Mouse (Mus musculus) hindbrain, embryonic 11.5 days (tissue): ENCODE data around the gene Olfr552. TPM values are rescaled to one million over a fixed set of nuclear protein-coding genes. Genes with fewer than 3 reads are reported as not detected.
"Not testable (repeated sequence)": the region's sequence is repeated elsewhere in the genome, so short reads cannot be mapped to it uniquely, and the experiment has no call there.

ENCODE experiments used
- ATAC-seq: fragments of 200-750 bp; cut with Nextera tagmentation; 2 replicates; pipeline ENCODE4 v1.8.0; 2017; ENCODE audit warnings: mild to moderate bottlenecking, moderate TSS enrichment, moderate library complexity; ENCODE audit not compliant: low FRiP score
- DNase-seq: peaks from one replicate; pipeline ENCODE4 v3.0.0-alpha.2; 2015; ENCODE audit warnings: low spot score
- H3K27ac ChIP-seq: fragments of 300-500 bp; sonication (generic); 2 replicates; pipeline ENCODE4 v1.5.1; 2014; ENCODE audit warnings: mild to moderate bottlenecking, low read depth, low read length
- H3K27me3 ChIP-seq: fragments of 300-500 bp; sonication (generic); 2 replicates; pipeline ENCODE4 v1.6.1; 2014; ENCODE audit warnings: mild to moderate bottlenecking, low read length, moderate library complexity, mixed read lengths; ENCODE audit not compliant: control insufficient read depth, insufficient read depth
- H3K36me3 ChIP-seq: fragments of 300-500 bp; sonication (generic); 2 replicates; pipeline ENCODE4 v1.6.1; 2014; ENCODE audit warnings: mild to moderate bottlenecking, low read length, moderate library complexity, mixed read lengths; ENCODE audit not compliant: control insufficient read depth, insufficient read depth
- H3K4me1 ChIP-seq: fragments of 300-500 bp; sonication (generic); replicated peaks from 2 replicates; pipeline ENCODE4 v1.6.1; 2014; ENCODE audit warnings: low read length, mixed read lengths; ENCODE audit not compliant: control insufficient read depth, insufficient read depth
- H3K4me2 ChIP-seq: fragments of 300-500 bp; sonication (generic); replicated peaks from 2 replicates; pipeline ENCODE4 v1.6.1; 2014; ENCODE audit warnings: mild to moderate bottlenecking, low read depth, low read length
- H3K4me3 ChIP-seq: fragments of 300-500 bp; sonication (generic); 2 replicates; pipeline ENCODE4 v1.5.1; 2014; ENCODE audit warnings: low read depth, low read length
- H3K9ac ChIP-seq: fragments of 300-500 bp; sonication (generic); 2 replicates; pipeline ENCODE4 v1.6.1; 2014; ENCODE audit warnings: low read depth, low read length
- H3K9me3 ChIP-seq: fragments of 300-500 bp; sonication (generic); 2 replicates; pipeline ENCODE4 v1.6.1; 2016; ENCODE audit warnings: low read length; ENCODE audit not compliant: control insufficient read depth
- WGBS: fragments of 180-500 bp; shearing (Covaris S2); extraction: QIAGEN DNeasy Blood & Tissue Kit; methylation state at CpG from one replicate; pipeline ENCODE4 v1.1.7; 2014; 5-methylcytosine and 5-hydroxymethylcytosine counted together
- polyA plus RNA-seq: library from polyadenylated mRNA; unstranded; fragments of >200 nt; fragmentation: Nextera tagmentation; extraction: Ambion mirVana; gene quantifications from 2 replicates; pipeline ENCODE4 v1.2.1, GENCODE M21; 2014

Gene Olfr552
- polyA plus RNA-seq, 1 experiment from 2014 or later: not detected

DNA sequence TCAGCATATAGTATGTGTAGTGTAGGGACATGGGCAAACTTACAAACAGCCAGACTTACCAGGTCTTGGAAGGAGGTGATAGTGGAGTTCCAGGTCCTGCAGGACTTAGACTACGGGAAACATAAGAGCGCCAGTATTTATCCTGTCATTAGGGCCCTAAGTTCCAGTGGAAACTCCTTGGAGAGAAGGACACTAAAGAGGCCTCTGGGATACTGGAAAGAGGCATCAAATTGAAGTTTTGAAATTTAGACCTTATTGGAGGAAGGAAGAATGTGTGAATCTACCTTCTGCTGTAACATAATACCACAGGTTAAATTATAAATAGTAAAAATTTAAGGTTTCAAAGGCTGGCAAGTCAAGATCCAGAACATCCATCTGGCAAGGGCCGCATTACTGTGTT, 5.8 kb upstream of the Olfr552 start, which contains the start of gene Olfr551:
Olfr551 (minus strand) TSS at position 101 of the 400 bp plus-strand sequence.
- Histone ChIP-seq H3K4me2 (no peak within 1 kb of the TSS), H3K4me1 (no peaks in the 10 kb centered on the region), H3K4me3 (no peak within 1 kb of the TSS), H3K9me3 (no peaks in the 10 kb centered on the region), H3K27me3 (no peaks in the 10 kb centered on the region), H3K9ac (no peak within 1 kb of the TSS), H3K27ac (no peak within 1 kb of the TSS), H3K36me3 (no peaks in the 10 kb centered on the region)
- no peak for ATAC-seq
- WGBS: 94% methylated on average over 3 of the region's 3 CpGs
- no peak for DNase-seq

DNA sequence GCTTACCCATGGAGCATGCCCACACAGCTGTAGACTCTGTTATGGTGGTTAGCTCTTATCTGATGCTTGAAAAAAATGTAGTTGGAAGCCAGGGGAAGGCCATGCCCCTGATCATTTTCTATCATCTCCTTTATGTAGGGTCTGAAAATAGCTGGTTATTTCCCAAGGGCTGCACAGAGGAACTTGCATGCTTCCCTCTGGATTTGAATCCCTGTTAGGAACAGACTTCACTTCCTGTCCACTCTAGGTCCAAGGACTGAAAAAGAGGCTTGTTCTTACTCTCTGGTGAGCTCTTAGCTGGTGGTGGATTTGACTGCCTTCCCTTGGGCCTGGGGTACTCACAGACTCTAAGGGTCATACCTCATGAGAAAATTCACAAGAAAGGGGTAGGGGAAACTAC, 20.5 kb downstream of the Olfr552 start, which contains the start of gene Olfr553:
Olfr553 (minus strand) TSS at position 101 of the 400 bp plus-strand sequence.
- no peak for ATAC-seq
- H3K4me3 ChIP-seq: no peak within 1 kb of the TSS

DNA sequence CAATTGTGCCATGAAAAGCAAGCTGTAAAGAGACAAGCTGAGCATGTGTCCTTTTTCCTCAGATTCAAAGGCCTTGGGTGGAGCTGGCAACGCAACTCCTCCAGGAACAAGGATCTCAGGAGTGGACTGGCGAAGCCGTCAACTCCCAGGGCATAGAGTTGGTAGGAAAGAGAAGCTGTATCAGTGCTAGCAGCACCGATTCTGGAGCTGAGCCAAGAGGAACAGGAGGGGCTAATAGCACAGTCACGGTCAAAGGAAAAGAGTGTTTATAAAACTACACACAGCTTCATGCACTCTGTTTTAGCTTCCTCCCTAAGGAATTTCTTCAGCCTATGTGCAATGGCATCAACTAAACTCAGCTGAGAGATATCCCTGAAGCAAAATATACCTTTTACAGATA, 22.0 kb downstream of the Olfr552 start:
- no peaks in the 10 kb centered on the region for H3K36me3 ChIP-seq
- H3K9ac ChIP-seq: no peak overlapping the region
- H3K4me2 ChIP-seq: no peak overlapping the region
- DNase-seq (peak; percentile 6), ATAC-seq (no peak)
- 73% methylated on average over 5 of the region's 5 CpGs for WGBS
- H3K27ac ChIP-seq: no peak overlapping the region
- no peaks in the 10 kb centered on the region for H3K9me3 ChIP-seq
- H3K4me3 ChIP-seq: no peak overlapping the region
- no peaks in the 10 kb centered on the region for H3K27me3 ChIP-seq
- H3K4me1 ChIP-seq: no peaks in the 10 kb centered on the region

More for the DNA sequence above, 20.5 kb downstream of the Olfr552 start, which contains the start of gene Olfr553:
- Histone ChIP-seq H3K27ac (no peak within 1 kb of the TSS), H3K4me2 (no peak within 1 kb of the TSS), H3K9ac (no peak within 1 kb of the TSS), H3K4me1 (no peaks in the 10 kb centered on the region), H3K27me3 (no peaks in the 10 kb centered on the region), H3K36me3 (no peaks in the 10 kb centered on the region), H3K9me3 (no peaks in the 10 kb centered on the region)
- no peak for DNase-seq

DNA sequence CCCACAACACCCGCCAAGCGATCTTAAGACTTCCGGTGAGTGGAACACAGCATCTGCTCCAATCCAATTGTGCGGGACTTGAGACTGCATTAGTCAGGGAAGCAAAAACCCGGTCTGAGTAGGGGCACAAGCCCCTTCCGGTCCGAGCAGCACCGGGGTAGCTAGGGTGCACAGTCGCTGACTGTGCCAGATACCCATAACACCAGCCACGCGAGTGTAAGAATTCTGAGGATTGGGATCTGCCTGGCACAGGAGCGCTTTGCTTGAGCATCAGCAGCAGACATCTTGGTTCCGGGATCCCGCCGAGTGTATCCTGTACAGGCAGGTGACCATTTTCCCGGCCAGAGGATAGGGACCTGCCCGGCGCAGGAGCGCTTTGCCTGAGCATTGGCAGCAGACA, 22.8 kb downstream of the Olfr552 start:
- not testable (repeated sequence) for ATAC-seq, H3K27me3 ChIP-seq, H3K4me3 ChIP-seq, H3K9ac ChIP-seq, H3K4me2 ChIP-seq, DNase-seq, H3K27ac ChIP-seq, H3K36me3 ChIP-seq, H3K4me1 ChIP-seq, H3K9me3 ChIP-seq
- 84% methylated on average over 13 of the region's 19 CpGs for WGBS

DNA sequence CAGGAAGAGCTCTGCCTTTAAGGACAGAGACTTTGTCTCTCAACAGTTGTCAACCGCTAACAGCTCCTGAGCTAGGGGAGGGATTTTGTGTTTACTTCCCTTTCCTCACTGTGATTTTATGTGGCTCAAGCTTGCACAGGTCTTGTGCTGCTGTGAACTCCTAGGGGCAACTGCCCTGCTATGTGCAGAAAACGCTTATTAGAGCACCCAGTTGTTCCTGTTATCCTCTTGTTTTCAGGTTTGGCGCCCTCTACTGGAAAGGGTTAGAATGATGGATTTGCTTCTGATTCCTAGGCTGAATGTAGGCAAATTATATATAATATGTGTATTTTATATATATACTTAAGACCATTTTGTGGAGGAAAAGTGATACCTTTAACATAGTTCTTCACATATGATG, 39.1 kb downstream of the Olfr552 start:
- Histone ChIP-seq H3K27ac (no peak overlapping the region), H3K9ac (no peak overlapping the region), H3K4me1 (no peaks in the 10 kb centered on the region), H3K9me3 (no peaks in the 10 kb centered on the region), H3K36me3 (no peaks in the 10 kb centered on the region), H3K27me3 (no peaks in the 10 kb centered on the region), H3K4me2 (no peak overlapping the region), H3K4me3 (no peak overlapping the region)
- WGBS: 27% methylated on average over 3 of the region's 3 CpGs
- ATAC-seq: no peak
- peak; percentile 39 for DNase-seq

DNA sequence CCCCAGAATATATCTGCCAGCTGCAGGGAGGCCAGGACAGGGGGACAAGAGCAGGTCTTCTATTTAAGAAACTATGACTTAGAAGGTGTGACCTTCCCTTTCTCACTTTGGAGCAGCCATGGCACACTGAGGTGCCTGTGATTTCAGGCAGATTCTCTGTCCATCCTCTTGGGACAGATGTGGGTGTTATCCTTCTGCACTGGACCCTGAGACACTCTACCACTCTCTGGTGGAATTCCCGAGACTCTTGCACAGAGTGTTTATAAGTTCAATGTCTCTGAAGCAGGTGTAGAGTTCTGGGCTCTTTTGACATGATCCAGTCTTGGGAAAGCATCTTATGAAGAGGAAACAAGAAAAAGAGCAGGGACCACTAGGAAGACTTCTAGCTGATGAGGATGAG, 40.6 kb downstream of the Olfr552 start, which contains the start of gene Olfr554:
Olfr554 (plus strand) TSS at position 301 of the 400 bp plus-strand sequence.
- H3K27ac ChIP-seq: no peak within 1 kb of the TSS
- no peaks in the 10 kb centered on the region for H3K36me3 ChIP-seq
- H3K9ac ChIP-seq: no peak within 1 kb of the TSS
- WGBS: 78% methylated on average over 1 of the region's 1 CpGs
- no peaks in the 10 kb centered on the region for H3K4me1 ChIP-seq
- H3K4me2 ChIP-seq: no peak within 1 kb of the TSS
- DNase-seq (no peak), ATAC-seq (no peak)
- H3K27me3 ChIP-seq: no peaks in the 10 kb centered on the region
- H3K9me3 ChIP-seq: no peaks in the 10 kb centered on the region
- no peak within 1 kb of the TSS for H3K4me3 ChIP-seq

DNA sequence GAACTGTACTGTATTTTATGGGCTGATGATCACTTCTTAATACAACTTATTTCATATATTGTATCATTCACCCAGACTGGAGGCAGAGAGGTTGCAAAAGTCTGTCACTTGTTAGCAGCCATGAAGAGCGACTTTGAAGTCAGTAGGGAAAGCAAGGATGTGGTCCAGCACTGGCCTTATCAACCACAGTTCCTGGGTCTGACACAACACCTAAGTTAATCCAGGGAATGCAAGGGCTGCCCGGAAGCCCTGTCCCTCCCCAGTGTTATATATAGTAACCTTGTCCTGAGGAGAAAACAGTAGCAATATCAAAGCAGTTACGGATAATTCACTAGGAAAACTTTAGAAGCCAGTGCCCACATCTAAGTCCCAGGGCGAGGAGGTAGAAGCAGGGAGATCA, 47.4 kb downstream of the Olfr552 start:
- DNase-seq, H3K36me3 ChIP-seq, H3K27me3 ChIP-seq, H3K27ac ChIP-seq, H3K4me1 ChIP-seq, H3K4me3 ChIP-seq, H3K4me2 ChIP-seq, H3K9ac ChIP-seq, H3K9me3 ChIP-seq, ATAC-seq: not testable (repeated sequence)
- WGBS: 98% methylated on average over 3 of the region's 4 CpGs

Other genes starting within 250 kb of the Olfr552 start
- 189 and 213 TPM in 2 replicates for gene Rrm1, start 156.1 kb upstream of the Olfr552 start, polyA plus RNA-seq
- gene Olfr543, start 116.1 kb upstream of the Olfr552 start, polyA plus RNA-seq: 0.31 and 1.1 TPM in 2 replicates
- 0.08 and 0.23 TPM in 2 replicates for gene Olfr544, start 109.5 kb upstream of the Olfr552 start, polyA plus RNA-seq
- not detected in 2 replicates for gene Olfr545, start 98.2 kb upstream of the Olfr552 start, polyA plus RNA-seq
- not detected in 2 replicates for gene Olfr547, start 63.0 kb upstream of the Olfr552 start, polyA plus RNA-seq
- gene Olfr548-ps1, start 56.9 kb upstream of the Olfr552 start, polyA plus RNA-seq: not detected in 2 replicates
- gene Olfr549, start 47.9 kb upstream of the Olfr552 start, polyA plus RNA-seq: not detected in 2 replicates
- 0.32 and 1.1 TPM in 2 replicates for gene Trim21, start 32.3 kb upstream of the Olfr552 start, polyA plus RNA-seq
- not detected in 2 replicates for gene Olfr550, start 26.3 kb upstream of the Olfr552 start, polyA plus RNA-seq
- gene Olfr551, start 5.9 kb upstream of the Olfr552 start, polyA plus RNA-seq: not detected in 2 replicates
- not detected in 2 replicates for gene Olfr553, start 20.4 kb downstream of the Olfr552 start, polyA plus RNA-seq
- gene Olfr554, start 40.7 kb downstream of the Olfr552 start, polyA plus RNA-seq: not detected in 2 replicates
- gene Olfr555, start 61.1 kb downstream of the Olfr552 start, polyA plus RNA-seq: not detected in 2 replicates
- gene Olfr556, start 67.1 kb downstream of the Olfr552 start, polyA plus RNA-seq: not detected in 2 replicates
- gene Trim68, start 89.6 kb downstream of the Olfr552 start, polyA plus RNA-seq: 9.3 and 9.5 TPM in 2 replicates
- not detected in 2 replicates for gene Olfr557, start 98.1 kb downstream of the Olfr552 start, polyA plus RNA-seq
- gene Olfr558, start 104.4 kb downstream of the Olfr552 start, polyA plus RNA-seq: 0.15 TPM in 1 of 2 replicates, not detected in the other
- gene Olfr33, start 121.3 kb downstream of the Olfr552 start, polyA plus RNA-seq: not detected in 2 replicates
- not detected in 2 replicates for gene Olfr559, start 129.7 kb downstream of the Olfr552 start, polyA plus RNA-seq
- not detected in 2 replicates for gene Olfr560, start 161.6 kb downstream of the Olfr552 start, polyA plus RNA-seq
- 0.14 TPM in 1 of 2 replicates, not detected in the other for gene Olfr78, start 161.7 kb downstream of the Olfr552 start, polyA plus RNA-seq
- not detected in 2 replicates for gene Olfr561, start 173.5 kb downstream of the Olfr552 start, polyA plus RNA-seq
- gene Olfr564, start 205.7 kb downstream of the Olfr552 start, polyA plus RNA-seq: not detected in 2 replicates